Mouse (Mus musculus): ENCODE measurements around the gene Adprh.
"Not testable (repeated sequence)": the region's sequence is repeated elsewhere in the genome, so short reads cannot be mapped to it uniquely, and the experiment has no call there.

The Adprh gene

DNA sequence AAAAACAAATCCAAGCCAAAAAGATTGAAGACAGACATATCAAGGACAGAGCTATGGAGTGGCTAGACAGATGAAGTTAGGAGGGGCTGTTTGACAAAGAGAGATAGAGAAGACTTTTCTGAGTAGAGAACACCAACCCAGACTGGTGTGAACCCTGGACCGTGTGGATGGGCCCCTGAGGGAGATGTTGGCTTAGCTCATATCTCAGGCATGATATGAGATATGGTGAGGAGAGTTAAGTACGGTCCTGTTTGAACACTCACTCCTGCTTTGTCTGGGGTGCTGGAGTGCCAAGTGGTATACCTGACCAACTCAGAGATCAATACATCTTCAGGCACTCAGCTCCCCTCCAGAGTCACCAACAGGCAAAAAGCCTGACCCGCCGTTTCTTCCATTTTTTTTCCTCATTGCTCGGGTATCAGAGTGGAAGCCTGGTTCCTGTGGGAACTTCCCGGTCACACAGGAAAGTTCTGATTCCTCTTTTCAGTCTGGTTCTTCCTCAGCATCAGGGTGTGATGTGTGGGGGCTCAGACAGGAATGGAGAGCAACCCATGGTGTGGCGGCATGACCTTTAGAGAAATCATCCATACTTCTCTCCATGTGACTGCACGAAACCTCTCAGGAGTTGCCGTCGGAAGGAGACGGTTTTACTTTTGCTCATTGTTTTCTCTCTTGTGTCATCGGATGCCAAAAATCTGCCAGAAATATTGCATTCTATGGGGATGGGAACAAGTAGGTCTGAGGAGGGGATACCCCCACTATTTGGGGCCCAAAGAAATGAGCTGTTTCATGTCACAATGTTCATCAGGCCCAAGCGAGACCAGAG lies 14.8 kb upstream of the Adprh start:
- DNase-seq (ENCODE audit: low read depth, low spot score) = no peak

DNA sequence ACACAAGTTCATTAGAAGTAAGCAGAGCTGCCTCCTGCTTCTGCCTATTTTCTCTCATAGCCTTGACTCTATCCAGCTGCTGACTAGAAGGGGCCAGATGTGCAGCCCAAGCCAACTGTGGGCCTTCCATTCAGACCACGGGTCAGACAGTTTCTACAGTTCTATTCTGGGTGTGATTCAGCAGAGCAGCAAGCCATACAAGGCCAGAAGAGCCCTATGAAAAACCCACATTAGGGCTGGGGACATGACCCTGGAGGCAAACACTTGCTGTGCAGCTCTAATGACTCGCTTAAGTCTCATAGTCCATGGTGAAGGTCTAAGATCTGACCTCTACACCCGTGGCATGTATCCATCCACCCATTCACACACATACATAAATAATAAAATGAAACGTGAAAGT lies 13.6 kb upstream of the Adprh start:
- no peak for DNase-seq (ENCODE audit: low read depth, low spot score)

DNA sequence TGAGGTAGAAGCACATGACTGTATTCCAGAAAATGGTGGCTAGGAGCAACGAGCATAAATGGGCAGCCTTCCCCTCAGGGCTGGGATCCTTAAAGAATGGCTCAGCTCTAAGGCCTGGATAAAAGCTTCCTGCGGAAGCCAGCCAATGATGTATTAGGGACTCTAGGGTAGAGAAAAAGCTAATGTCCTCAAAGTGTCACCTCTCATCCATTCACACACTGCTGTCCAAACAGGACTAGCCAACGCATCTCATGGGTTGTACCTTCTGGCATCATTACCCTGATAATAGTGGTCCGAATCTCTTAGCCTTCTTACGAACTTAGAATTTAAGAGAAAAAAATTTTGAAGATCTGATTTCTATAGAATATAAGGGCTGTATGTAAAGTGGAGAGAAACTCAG lies 10.8 kb upstream of the Adprh start:
- DNase-seq (ENCODE audit: low read depth, low spot score) = no peak

DNA sequence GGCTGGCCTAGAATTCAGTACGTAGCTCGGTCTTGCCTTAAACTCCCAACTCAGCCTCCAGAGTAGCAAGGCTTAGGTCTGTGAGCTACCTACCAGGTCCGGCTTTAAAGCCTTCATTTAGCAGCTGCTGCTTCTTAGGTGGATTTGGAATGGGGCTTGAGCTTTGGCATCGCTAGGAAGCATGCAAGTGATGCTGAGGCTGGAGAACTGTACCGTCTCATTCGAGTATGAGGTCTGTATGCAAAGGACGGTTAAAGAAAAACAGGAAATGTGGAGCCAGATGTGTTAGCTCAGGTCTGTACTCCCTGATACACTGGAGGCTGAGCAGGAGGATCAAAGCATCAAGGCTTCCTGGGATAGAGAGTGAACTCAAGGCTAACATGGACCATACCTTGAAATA lies 9.7 kb upstream of the Adprh start:
- DNase-seq (ENCODE audit: low read depth, low spot score) = no peak

DNA sequence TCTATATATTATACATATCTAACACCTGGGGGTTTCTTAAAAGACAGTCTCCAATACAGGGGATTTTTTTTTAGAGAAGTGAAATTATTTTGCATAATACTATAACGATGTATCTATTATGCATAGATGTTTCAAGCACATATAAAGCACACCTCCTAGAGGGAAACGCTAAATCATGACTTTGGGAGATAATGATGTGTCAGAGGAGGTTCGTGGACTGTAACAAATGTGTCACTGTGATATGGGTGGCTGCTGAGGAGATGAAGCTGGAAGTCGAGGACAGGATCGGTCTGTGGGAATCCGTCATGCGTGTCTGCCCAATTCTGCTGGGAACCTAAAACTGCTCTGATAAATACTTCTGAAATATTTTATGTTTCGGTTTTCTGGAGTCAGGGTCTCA lies 9.2 kb upstream of the Adprh start:
- no peak for DNase-seq (ENCODE audit: low read depth, low spot score)

DNA sequence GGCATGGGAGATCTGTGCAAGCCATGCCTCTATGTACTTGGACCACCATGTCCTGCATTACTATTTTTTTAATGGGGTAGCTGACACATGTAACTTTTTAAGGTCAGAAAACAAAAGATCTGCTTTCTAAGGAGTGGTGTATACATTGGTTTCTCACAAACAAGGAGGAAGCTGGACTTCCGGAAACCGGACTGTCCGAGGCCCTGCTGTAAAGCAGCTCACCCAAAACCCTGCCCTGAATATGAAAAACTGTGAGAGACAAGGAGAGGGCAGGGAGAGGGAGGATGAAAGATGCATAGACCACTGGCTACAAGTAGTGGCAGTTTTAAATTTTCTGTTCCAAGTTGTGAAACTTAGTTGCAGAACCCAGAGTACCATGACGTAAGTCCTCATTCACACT lies 7.5 kb upstream of the Adprh start:
- DNase-seq (ENCODE audit: low read depth, low spot score) = no peak

GRCm38 (mm10) chr16:38458600-38459280 lies 6.2 kb upstream of the Adprh start:
- DNase-seq (ENCODE audit: low read depth, low spot score) = no peak

- DNase-seq (ENCODE audit: low read depth, low spot score) = no peak
Observed at GRCm38 (mm10) chr16:38456812-38457567, 4.5 kb upstream of the Adprh start.

- DNase-seq (ENCODE audit: low read depth, low spot score) = no peak
Observed at GRCm38 (mm10) chr16:38455511-38456418, 3.3 kb upstream of the Adprh start, which contains the start of gene Cd80. Gene Cd80 (plus strand): TSS chr16:38455561.

DNA sequence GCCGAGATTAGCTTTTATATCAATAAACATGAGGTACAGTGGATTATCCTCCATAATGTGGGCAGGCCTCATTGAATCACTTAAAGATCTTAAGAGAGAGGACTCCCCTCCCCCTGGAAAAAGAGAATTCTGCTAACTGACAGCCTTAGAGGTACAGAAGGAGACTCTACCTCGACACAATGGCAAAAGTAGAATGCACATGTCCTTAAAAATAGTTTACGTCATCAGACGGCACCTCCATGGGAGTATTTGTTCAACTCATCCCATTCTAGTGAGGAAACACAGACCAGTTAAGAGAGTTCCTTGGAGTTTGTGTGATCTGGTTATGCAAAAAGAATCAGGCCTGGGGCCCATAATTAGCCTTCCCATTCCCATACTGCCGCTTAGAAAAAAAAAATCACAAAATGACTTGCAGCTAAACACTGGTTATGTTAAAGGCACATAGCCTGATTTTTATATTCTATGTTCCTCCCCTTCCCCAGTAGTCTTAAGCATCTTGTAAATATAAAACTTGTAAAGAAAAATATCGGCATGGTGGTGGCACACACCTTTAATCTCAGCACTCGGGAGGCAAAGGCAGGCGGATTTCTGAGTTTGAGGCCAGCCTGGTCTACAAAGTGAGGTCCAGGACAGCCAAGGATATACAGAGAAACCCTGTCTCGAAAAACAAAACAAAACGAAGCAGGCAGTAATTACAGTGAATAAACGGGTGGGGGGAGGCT lies 2.2 kb upstream of the Adprh start:
- no peak for DNase-seq (ENCODE audit: low read depth, low spot score)

DNA sequence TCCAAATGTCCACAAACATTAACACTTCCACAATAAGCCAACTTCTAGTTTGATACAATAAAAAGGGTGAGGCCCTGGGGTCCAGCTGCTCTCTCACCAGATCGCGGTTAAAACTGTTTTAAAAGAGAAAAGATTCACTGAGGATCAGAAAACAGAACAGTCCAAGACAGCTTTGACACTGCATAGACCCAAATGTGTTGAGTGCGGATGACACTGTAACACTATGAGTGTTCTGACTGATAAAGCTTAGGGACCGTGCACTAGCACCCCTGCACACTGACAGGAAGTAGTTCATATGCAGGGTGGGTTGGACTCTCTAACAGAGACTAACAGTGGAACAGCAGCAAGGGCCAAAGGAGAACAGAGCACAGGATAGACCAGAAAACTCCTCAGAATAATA lies 1.4 kb upstream of the Adprh start:
- no peak for DNase-seq (ENCODE audit: low read depth, low spot score)

- DNase-seq (ENCODE audit: low read depth, low spot score) = no peak
Observed at GRCm38 (mm10) chr16:38453203-38453553, 675 bp upstream of the Adprh start.

DNA sequence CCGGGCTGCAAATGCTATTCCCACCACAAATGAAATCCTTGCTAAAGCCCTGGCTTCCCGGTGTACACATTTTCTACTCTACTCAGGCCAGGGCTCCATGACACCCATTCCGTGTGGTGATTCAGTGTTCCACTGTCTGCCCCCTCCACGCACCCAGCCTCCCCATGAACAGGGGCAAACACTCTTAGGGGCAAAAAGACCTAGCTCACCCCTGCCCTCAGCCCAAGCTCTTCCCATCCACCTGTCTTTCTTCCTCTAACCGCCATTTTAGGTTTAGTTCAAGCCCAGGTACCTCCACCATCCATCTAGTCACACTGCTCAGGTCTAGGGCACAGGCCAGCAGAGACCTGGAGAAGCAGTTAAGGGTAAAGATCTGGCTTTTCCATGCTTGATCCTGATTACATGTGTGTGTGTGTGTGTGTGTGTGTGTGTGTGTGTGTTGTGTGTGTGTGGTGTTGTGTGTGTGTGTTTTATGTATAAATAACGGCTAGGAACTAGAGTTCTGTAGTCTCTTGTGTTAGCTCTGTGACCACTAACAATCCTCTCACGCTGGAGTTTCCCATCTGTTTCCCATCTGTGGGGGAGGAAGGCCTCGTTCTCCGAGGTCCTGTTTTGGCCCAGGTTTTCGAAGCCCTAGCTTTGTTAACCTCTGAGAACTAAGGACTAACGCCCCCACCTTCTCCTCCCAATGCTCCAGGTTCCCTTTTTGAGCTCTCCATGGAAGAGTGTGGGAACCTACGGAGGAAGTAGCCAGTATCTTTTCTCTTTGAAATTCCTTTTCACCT lies 890 bp downstream of the Adprh start:
- DNase-seq (ENCODE audit: low read depth, low spot score) = peak; percentile 34

GRCm38 (mm10) chr16:38450707-38451106 lies 1.8 kb downstream of the Adprh start:
- no peak for DNase-seq (ENCODE audit: low read depth, low spot score)

GRCm38 (mm10) chr16:38448458-38448857 lies 4.0 kb downstream of the Adprh start:
- DNase-seq (ENCODE audit: low read depth, low spot score) = no peak

- DNase-seq (ENCODE audit: low read depth, low spot score) = no peak
Observed at GRCm38 (mm10) chr16:38447366-38447765, 5.1 kb downstream of the Adprh start.

- DNase-seq (ENCODE audit: low read depth, low spot score) = not testable (repeated sequence)
Observed at GRCm38 (mm10) chr16:38446141-38446540, 6.4 kb downstream of the Adprh start.

GRCm38 (mm10) chr16:38445576-38445975 lies 6.9 kb downstream of the Adprh start:
- no peak for DNase-seq (ENCODE audit: low read depth, low spot score)

DNA sequence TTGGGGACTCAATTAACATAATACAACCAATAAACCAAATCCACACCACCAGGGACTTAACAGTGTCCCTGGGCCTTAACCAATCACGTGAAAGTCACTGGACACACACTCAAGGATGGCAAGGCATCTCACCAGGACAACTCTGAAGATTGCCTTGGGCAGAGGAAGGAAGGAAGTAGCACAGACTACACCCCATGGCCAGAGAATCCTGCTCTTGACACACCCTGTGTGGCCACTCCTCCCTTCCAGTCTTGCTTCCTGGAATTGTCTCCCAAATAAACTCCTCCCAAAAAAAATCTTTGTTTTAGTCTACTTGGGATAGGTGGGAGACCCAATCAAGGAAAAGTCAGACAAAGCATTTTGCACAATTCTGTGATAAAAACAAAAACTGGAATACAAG lies 7.5 kb downstream of the Adprh start:
- DNase-seq (ENCODE audit: low read depth, low spot score) = no peak
